Mouse (Mus musculus) liver, adult 2 months (tissue): ENCODE measurements around the gene Stip1.

Source experiments
- CTCF ChIP-seq: fragments of 200-500 bp; IDR thresholded peaks from 2 replicates; pipeline ENCODE4 v1.5.1; 2011; ENCODE audit warnings: low read depth, low read length, control low read depth
- POLR2A ChIP-seq: fragments of 200-500 bp; IDR thresholded peaks from 2 replicates; pipeline ENCODE4 v1.6.1; 2011; ENCODE audit warnings: low read length, control low read depth; ENCODE audit not compliant: insufficient read depth; ENCODE audit errors: extremely low read depth

DNA sequence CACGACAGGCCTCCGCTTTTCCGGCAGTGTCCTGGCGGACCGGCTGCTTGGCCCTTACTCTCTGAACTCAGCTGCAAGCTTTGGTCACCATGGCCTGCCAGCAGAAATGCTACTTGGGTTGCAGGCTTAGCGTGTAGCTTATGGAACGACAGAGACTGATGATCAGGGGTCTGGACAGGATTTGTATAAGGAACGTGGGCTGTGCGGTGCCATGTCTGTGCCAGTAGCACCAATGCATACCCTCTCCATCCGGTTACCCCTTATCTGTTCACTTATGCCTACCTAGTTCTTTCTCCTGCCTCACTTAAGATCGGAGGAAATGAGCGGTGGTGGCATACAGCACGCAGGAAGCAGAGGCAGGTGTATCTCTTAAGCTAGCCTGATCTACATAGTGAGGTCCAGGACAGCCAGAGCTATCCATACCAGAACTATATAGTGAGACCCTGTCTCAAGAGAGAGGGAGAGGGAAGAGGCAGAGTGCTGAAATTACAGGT, 917 bp upstream of the Stip1 start:
- TF ChIP-seq CTCF (no peak), POLR2A (no peak)
